Mouse (Mus musculus) neural tube, embryonic 12.5 days (tissue): ENCODE results near the gene Gabra4. TPM values are rescaled to one million over a fixed set of nuclear protein-coding genes. Genes with fewer than 3 reads are reported as not detected.
"Not testable (repeated sequence)": the region's sequence is repeated elsewhere in the genome, so short reads cannot be mapped to it uniquely, and the experiment has no call there.

Experiments
- ATAC-seq: fragments of 200-750 bp; cut with Nextera tagmentation; 2 replicates; pipeline ENCODE4 v1.8.0; 2017; ENCODE audit warnings: low read depth, mild to moderate bottlenecking, moderate TSS enrichment, moderate library complexity; ENCODE audit not compliant: low FRiP score
- H3K27ac ChIP-seq: fragments of 300-500 bp; sonication (generic); 2 replicates; pipeline ENCODE4 v1.5.1; 2016
- H3K27me3 ChIP-seq: fragments of 300-500 bp; sonication (generic); replicated peaks from 2 replicates; pipeline ENCODE4 v1.6.1; 2016; ENCODE audit warnings: mild to moderate bottlenecking
- H3K36me3 ChIP-seq: fragments of 300-500 bp; sonication (generic); 2 replicates; pipeline ENCODE4 v1.6.1; 2016; ENCODE audit warnings: mild to moderate bottlenecking
- H3K4me1 ChIP-seq: fragments of 300-500 bp; sonication (generic); 2 replicates; pipeline ENCODE4 v1.6.1; 2016
- H3K4me2 ChIP-seq: fragments of 300-500 bp; sonication (generic); replicated peaks from 2 replicates; pipeline ENCODE4 v1.6.1; 2016; ENCODE audit warnings: mild to moderate bottlenecking
- H3K4me3 ChIP-seq: fragments of 300-500 bp; sonication (generic); 2 replicates; pipeline ENCODE4 v1.5.1; 2016
- H3K9ac ChIP-seq: fragments of 300-500 bp; sonication (generic); 2 replicates; pipeline ENCODE4 v1.6.1; 2016; ENCODE audit warnings: mild to moderate bottlenecking
- H3K9me3 ChIP-seq: fragments of 300-500 bp; sonication (generic); 2 replicates; pipeline ENCODE4 v1.6.1; 2016; ENCODE audit warnings: mild to moderate bottlenecking
- WGBS: fragments of 180-500 bp; shearing (Covaris S2); methylation state at CpG from one replicate; pipeline ENCODE4 v1.1.7; 2016; 5-methylcytosine and 5-hydroxymethylcytosine counted together
- polyA plus RNA-seq: library from polyadenylated mRNA; unstranded; fragments of >200 nt; fragmentation: Nextera tagmentation; extraction: Ambion mirVana; gene quantifications from 2 replicates; pipeline ENCODE4 v1.2.1, GENCODE M21; 2016

Gene Gabra4
- polyA plus RNA-seq, 1 experiment from 2014 or later, result 3.9 TPM

GRCm38 (mm10) chr5:71616734-71617133, 41.4 kb downstream of the Gabra4 start:
- Histone ChIP-seq H3K9ac (no peak overlapping the region), H3K36me3 (no peaks in the 10 kb centered on the region), H3K27me3 (no peaks in the 10 kb centered on the region), H3K9me3 (no peaks in the 10 kb centered on the region), H3K4me1 (no peaks in the 10 kb centered on the region), H3K27ac (no peak overlapping the region), H3K4me3 (no peak overlapping the region), H3K4me2 (no peak overlapping the region)
- 73% methylated on average over 4 of the region's 4 CpGs for WGBS
- ATAC-seq, result no peak

GRCm38 (mm10) chr5:71614311-71614710, 43.8 kb downstream of the Gabra4 start:
- H3K4me2 ChIP-seq, result no peak overlapping the region
- H3K9me3 ChIP-seq, result no peaks in the 10 kb centered on the region
- ATAC-seq, result no peak
- no peak overlapping the region for H3K9ac ChIP-seq
- no peak overlapping the region for H3K4me3 ChIP-seq
- 89% methylated on average over 1 of the region's 1 CpGs for WGBS
- no peaks in the 10 kb centered on the region for H3K4me1 ChIP-seq
- no peaks in the 10 kb centered on the region for H3K36me3 ChIP-seq
- no peak overlapping the region for H3K27ac ChIP-seq
- H3K27me3 ChIP-seq, result no peaks in the 10 kb centered on the region

- Histone ChIP-seq H3K36me3 (no peaks in the 10 kb centered on the region), H3K4me1 (no peaks in the 10 kb centered on the region; the same call in 1 of the 2 replicates), H3K4me2 (no peak overlapping the region), H3K9ac (no peak overlapping the region), H3K27ac (no peak overlapping the region), H3K27me3 (no peaks in the 10 kb centered on the region), H3K4me3 (no peak overlapping the region), H3K9me3 (no peaks in the 10 kb centered on the region)
- no peak for ATAC-seq
- WGBS, result 94% methylated on average over 1 of the region's 1 CpGs
Observed at GRCm38 (mm10) chr5:71608735-71609134, 49.4 kb downstream of the Gabra4 start.

GRCm38 (mm10) chr5:71606907-71607306, 51.2 kb downstream of the Gabra4 start:
- Histone ChIP-seq H3K4me3 (no peak overlapping the region), H3K36me3 (no peaks in the 10 kb centered on the region), H3K4me1 (no peaks in the 10 kb centered on the region; the same call in 1 of the 2 replicates), H3K4me2 (no peak overlapping the region), H3K27me3 (no peaks in the 10 kb centered on the region), H3K9ac (no peak overlapping the region), H3K9me3 (no peaks in the 10 kb centered on the region), H3K27ac (no peak overlapping the region)
- 36% methylated on average over 4 of the region's 4 CpGs for WGBS
- ATAC-seq, result no peak

GRCm38 (mm10) chr5:71604128-71604690, 53.9 kb downstream of the Gabra4 start:
- H3K9ac ChIP-seq, result no peak overlapping the region
- no peak overlapping the region for H3K4me3 ChIP-seq
- no peaks in the 10 kb centered on the region for H3K9me3 ChIP-seq
- H3K4me1 ChIP-seq, result no peaks in the 10 kb centered on the region; the same call in 1 of the 2 replicates
- H3K36me3 ChIP-seq, result no peaks in the 10 kb centered on the region
- ATAC-seq, result no peak
- no peak overlapping the region for H3K27ac ChIP-seq
- no peaks in the 10 kb centered on the region for H3K27me3 ChIP-seq
- H3K4me2 ChIP-seq, result no peak overlapping the region
- WGBS, result 82% methylated on average over 8 of the region's 8 CpGs

GRCm38 (mm10) chr5:71595321-71595720, 62.8 kb downstream of the Gabra4 start:
- no peak overlapping the region for H3K4me2 ChIP-seq
- ATAC-seq, result no peak
- H3K27ac ChIP-seq, result no peak overlapping the region
- no peaks in the 10 kb centered on the region for H3K36me3 ChIP-seq
- WGBS, result 94% methylated on average over 2 of the region's 2 CpGs
- no peaks in the 10 kb centered on the region for H3K27me3 ChIP-seq
- no peaks in the 10 kb centered on the region for H3K9me3 ChIP-seq
- H3K4me3 ChIP-seq, result no peak overlapping the region
- no peak overlapping the region for H3K9ac ChIP-seq
- no peaks in the 10 kb centered on the region for H3K4me1 ChIP-seq

GRCm38 (mm10) chr5:71593745-71594255, 64.3 kb downstream of the Gabra4 start:
- H3K9me3 ChIP-seq, result no peaks in the 10 kb centered on the region
- H3K9ac ChIP-seq, result no peak overlapping the region
- WGBS, result 79% methylated on average over 2 of the region's 2 CpGs
- H3K4me3 ChIP-seq, result no peak overlapping the region
- no peak for ATAC-seq
- H3K36me3 ChIP-seq, result no peaks in the 10 kb centered on the region
- no peaks in the 10 kb centered on the region for H3K27me3 ChIP-seq
- no peak overlapping the region for H3K4me2 ChIP-seq
- no peaks in the 10 kb centered on the region for H3K4me1 ChIP-seq
- H3K27ac ChIP-seq, result no peak overlapping the region

GRCm38 (mm10) chr5:71571646-71572237, 86.4 kb downstream of the Gabra4 start:
- Histone ChIP-seq H3K4me3 (no peak overlapping the region), H3K4me2 (no peak overlapping the region), H3K9ac (no peak overlapping the region), H3K4me1 (no peaks in the 10 kb centered on the region), H3K36me3 (no peaks in the 10 kb centered on the region), H3K9me3 (no peaks in the 10 kb centered on the region), H3K27ac (no peak overlapping the region), H3K27me3 (no peaks in the 10 kb centered on the region)
- no peak for ATAC-seq
- 85% methylated on average over 9 of the region's 9 CpGs for WGBS

- Histone ChIP-seq H3K4me2 (no peak within 1 kb of the TSS), H3K4me3 (no peak within 1 kb of the TSS), H3K4me1 (no peaks in the 10 kb centered on the region), H3K9ac (no peak within 1 kb of the TSS), H3K27me3 (no peaks in the 10 kb centered on the region), H3K36me3 (no peaks in the 10 kb centered on the region), H3K9me3 (no peaks in the 10 kb centered on the region), H3K27ac (no peak within 1 kb of the TSS)
- no peak for ATAC-seq
- 94% methylated on average over 10 of the region's 10 CpGs for WGBS
Observed at GRCm38 (mm10) chr5:71548079-71548478, 110.0 kb downstream of the Gabra4 start, which contains the start of gene Cox7b2. TSS of gene Cox7b2 (minus strand) at chr5:71548205.

GRCm38 (mm10) chr5:71545554-71545953, 112.6 kb downstream of the Gabra4 start:
- no peak for ATAC-seq
- Histone ChIP-seq H3K4me2 (no peak overlapping the region), H3K27ac (no peak overlapping the region), H3K36me3 (no peaks in the 10 kb centered on the region), H3K4me1 (no peaks in the 10 kb centered on the region), H3K4me3 (no peak overlapping the region), H3K9me3 (no peaks in the 10 kb centered on the region), H3K27me3 (no peaks in the 10 kb centered on the region), H3K9ac (no peak overlapping the region)

- H3K9me3 ChIP-seq, H3K4me1 ChIP-seq, H3K4me3 ChIP-seq, ATAC-seq, H3K27me3 ChIP-seq, H3K27ac ChIP-seq, H3K4me2 ChIP-seq, H3K36me3 ChIP-seq, H3K9ac ChIP-seq: not testable (repeated sequence)
- WGBS, result 79% methylated on average over 10 of the region's 15 CpGs
Observed at GRCm38 (mm10) chr5:71525486-71525885, 132.6 kb downstream of the Gabra4 start.
